Mouse (Mus musculus) heart, embryonic 11.5 days (tissue): ENCODE data around the gene Atp1a4. TPM values are rescaled to one million over a fixed set of nuclear protein-coding genes. Genes with fewer than 3 reads are reported as not detected.

Experiments used
- ATAC-seq: fragments of 200-750 bp; cut with Nextera tagmentation; replicated peaks from 2 replicates; pipeline ENCODE4 v1.8.0; 2017; ENCODE audit warnings: moderate library complexity; ENCODE audit not compliant: insufficient number of reproducible peaks, low FRiP score, low TSS enrichment
- H3K27ac ChIP-seq: fragments of 300-500 bp; sonication (generic); 2 replicates; pipeline ENCODE4 v1.5.1; 2014; ENCODE audit warnings: mild to moderate bottlenecking, low read depth, low read length
- H3K27me3 ChIP-seq: fragments of 300-500 bp; sonication (generic); 2 replicates; pipeline ENCODE4 v1.6.1; 2014; ENCODE audit warnings: mild to moderate bottlenecking, low read length, mixed read lengths; ENCODE audit not compliant: control insufficient read depth, insufficient read depth
- H3K36me3 ChIP-seq: fragments of 300-500 bp; sonication (generic); 2 replicates; pipeline ENCODE4 v1.6.1; 2014; ENCODE audit warnings: mild to moderate bottlenecking, low read length, moderate library complexity, mixed read lengths; ENCODE audit not compliant: control insufficient read depth, insufficient read depth
- H3K4me1 ChIP-seq: fragments of 300-500 bp; sonication (generic); 2 replicates; pipeline ENCODE4 v1.6.1; 2014; ENCODE audit warnings: low read length; ENCODE audit not compliant: control insufficient read depth, insufficient read depth
- H3K4me2 ChIP-seq: fragments of 300-500 bp; sonication (generic); 2 replicates; pipeline ENCODE4 v1.6.1; 2014; ENCODE audit warnings: mild to moderate bottlenecking, moderate library complexity
- H3K4me3 ChIP-seq: fragments of 300-500 bp; sonication (generic); 2 replicates; pipeline ENCODE4 v1.5.1; 2014; ENCODE audit warnings: low read depth, low read length
- H3K9ac ChIP-seq: fragments of 300-500 bp; sonication (generic); 2 replicates; pipeline ENCODE4 v1.6.1; 2014; ENCODE audit warnings: mild to moderate bottlenecking, low read depth, low read length, moderate library complexity
- H3K9me3 ChIP-seq: fragments of 300-500 bp; sonication (generic); replicated peaks from 2 replicates; pipeline ENCODE4 v1.6.1; 2016; ENCODE audit warnings: low read length; ENCODE audit not compliant: control insufficient read depth
- WGBS: fragments of 180-500 bp; shearing (Covaris S2); extraction: QIAGEN DNeasy Blood & Tissue Kit; methylation state at CpG from one replicate; pipeline ENCODE4 v1.1.7; 2014; ENCODE audit not compliant: insufficient replicate concordance; 5-methylcytosine and 5-hydroxymethylcytosine counted together
- polyA plus RNA-seq: library from polyadenylated mRNA; unstranded; fragments of >200 nt; fragmentation: Nextera tagmentation; extraction: Ambion mirVana; gene quantifications from 2 replicates; pipeline ENCODE4 v1.2.1, GENCODE M21; 2014

Gene Atp1a4
- polyA plus RNA-seq, 1 experiment from 2014 or later: 0.31 TPM

DNA sequence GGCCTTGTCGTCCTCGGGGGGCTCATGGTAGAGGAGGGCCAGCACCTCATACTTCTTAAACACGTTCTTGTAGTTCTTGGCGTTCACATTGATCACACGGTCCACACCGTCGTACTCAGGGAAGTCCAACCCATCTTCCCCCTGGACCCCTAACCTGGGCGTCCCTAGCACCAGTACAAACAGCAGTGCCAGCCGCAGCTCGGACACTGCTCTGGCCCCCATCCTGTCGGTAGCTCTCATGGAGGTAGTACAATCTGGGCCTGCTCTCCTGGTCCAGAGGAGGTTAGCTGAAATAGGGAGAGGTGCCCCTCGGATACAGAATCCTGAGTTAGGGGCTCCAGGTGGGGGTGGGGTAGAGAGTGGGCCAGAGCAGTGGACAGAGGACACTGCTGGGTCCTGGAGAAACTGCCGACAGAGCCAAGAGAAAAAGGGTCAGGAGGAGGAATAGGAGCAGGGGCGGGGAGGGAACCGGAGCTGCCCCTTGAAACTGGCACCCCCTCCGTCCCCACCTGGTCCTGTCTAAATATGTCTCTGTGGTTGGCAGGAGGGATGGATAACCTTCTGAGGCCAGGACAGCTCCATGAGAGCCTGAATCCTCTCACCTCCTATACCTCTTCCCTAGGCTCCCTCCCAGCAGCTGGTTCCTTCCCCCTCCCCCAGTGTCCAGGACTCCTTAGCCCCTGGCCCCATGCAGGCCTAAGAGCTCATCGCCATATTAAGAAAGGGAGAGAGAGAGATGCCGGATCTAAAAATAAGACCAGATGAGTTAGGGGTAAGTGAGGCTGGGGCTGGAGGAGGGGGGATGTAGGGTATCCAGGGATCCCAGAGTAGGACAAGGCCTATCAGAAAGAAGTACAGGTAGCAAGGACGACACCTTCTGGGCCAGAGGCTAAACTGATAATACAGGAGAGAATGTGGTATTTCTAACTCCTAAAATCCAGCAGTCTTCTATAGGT is 38.5 kb downstream of the Atp1a4 start, which contains the start of gene Casq1:
Casq1 (minus strand) TSS at position 418 of the 956 bp plus-strand sequence.
- ATAC-seq: peak; percentile 27; the same call in 1 of the 2 replicates
- WGBS: 60% methylated on average over 19 of the region's 19 CpGs
- Histone ChIP-seq H3K9me3 (no peaks in the 10 kb centered on the region), H3K27me3 (no peaks in the 10 kb centered on the region), H3K36me3 (no peaks in the 10 kb centered on the region), H3K4me3 (peak within 1 kb of the TSS; percentile 23), H3K9ac (peak within 1 kb of the TSS; percentile 59), H3K4me2 (peak within 1 kb of the TSS; percentile 49), H3K27ac (peak within 1 kb of the TSS; percentile 91), H3K4me1 (peaks cover 50% of the 10 kb centered on the region)

DNA sequence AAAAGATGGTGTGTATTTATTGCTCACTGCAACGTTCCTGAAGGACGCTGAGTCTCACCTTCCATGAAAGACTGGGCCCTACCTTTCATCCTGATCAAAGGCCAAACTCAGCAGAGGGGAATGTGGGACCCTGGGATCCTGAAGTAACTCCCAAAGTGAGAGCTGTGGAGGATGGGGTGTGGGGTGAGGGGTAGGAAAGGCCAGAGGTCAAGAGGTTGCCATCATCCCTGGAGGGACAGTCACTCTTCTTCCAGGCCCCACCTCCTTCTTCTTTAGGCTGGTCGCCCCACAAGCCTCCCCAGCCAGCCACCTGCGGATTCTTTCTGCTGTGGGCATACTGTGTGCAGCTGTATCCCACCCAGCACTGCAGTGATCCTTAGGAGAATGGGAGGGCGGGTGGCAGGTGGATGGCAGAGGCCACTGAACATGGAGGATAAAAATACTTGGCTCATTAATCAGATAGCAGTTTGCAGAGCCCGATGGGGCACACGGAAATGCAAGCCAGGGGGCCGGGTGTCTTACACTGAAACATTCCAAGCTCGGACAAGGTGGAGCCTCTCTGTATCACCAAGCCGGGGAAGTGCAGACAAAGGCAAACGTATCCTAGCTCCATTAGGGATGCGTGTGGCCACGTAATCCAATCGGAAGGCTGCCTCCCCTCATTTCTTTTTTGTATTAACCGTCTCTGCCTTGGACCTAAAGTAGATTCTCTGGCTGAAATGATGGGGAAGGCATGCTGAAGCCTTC is 39.9 kb downstream of the Atp1a4 start:
- H3K4me1 ChIP-seq: peaks cover 49% of the 10 kb centered on the region
- 45% methylated on average over 15 of the region's 15 CpGs for whole genome bisulfite sequencing
- ATAC-seq: no peak
- no peaks in the 10 kb centered on the region for H3K36me3 ChIP-seq
- H3K4me3 ChIP-seq: peak overlapping the region; percentile 23
- no peaks in the 10 kb centered on the region for H3K9me3 ChIP-seq
- H3K27me3 ChIP-seq: no peaks in the 10 kb centered on the region
- H3K9ac ChIP-seq: peak overlapping the region; percentile 59
- peak overlapping the region; percentile 49 for H3K4me2 ChIP-seq
- peak overlapping the region; percentile 91 for H3K27ac ChIP-seq

DNA sequence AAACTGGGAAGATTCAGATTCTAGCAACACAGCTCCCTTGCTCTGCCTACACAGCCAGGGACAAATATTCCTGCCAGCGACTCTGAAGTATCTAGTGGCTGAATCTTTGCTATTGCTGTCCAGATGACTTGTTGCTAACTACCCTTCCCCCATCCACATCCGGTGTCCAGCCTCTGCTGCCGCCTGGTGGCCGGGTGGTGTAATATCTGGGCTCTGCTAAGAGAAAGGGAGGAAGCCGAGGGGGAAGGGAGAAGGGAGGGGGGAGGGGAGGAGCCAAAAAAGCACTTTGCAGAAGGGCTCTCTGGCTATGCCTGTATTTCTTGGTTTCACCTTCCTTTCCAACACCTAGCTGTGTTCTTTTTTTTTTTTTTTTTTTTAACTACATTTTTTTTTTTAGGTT is 41.1 kb downstream of the Atp1a4 start:
- Histone ChIP-seq H3K9me3 (no peaks in the 10 kb centered on the region), H3K36me3 (no peaks in the 10 kb centered on the region), H3K27ac (peak overlapping the region; percentile 88), H3K27me3 (no peaks in the 10 kb centered on the region), H3K4me1 (peaks cover 51% of the 10 kb centered on the region), H3K4me3 (peak overlapping the region; percentile 27; the same call in 1 of the 2 replicates), H3K4me2 (peak overlapping the region; percentile 59), H3K9ac (peak overlapping the region; percentile 69)
- peak; percentile 19; the same call in 1 of the 2 replicates for ATAC-seq
- WGBS: 0% methylated on average over 5 of the region's 5 CpGs

DNA sequence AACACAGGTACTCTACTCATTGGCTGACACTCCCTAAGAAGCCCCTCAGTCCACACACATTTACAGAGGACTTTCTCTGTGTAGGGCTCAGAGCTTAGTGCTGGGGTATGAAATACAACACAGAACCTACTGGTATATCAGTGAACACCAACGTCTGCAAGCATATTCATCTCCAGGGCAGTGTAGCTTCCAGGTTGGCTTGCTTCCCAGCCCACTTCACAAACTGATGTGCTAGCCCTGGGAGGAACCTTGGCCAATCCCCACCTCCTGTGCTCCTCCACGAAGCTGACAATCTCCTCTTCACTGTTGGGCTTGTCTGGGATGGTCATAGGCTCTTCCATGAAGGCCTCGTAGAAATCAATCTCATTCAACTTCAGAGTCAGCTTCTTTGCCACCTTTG is 43.5 kb downstream of the Atp1a4 start:
- H3K27ac ChIP-seq: no peak overlapping the region
- 61% methylated on average over 3 of the region's 3 CpGs for WGBS

DNA sequence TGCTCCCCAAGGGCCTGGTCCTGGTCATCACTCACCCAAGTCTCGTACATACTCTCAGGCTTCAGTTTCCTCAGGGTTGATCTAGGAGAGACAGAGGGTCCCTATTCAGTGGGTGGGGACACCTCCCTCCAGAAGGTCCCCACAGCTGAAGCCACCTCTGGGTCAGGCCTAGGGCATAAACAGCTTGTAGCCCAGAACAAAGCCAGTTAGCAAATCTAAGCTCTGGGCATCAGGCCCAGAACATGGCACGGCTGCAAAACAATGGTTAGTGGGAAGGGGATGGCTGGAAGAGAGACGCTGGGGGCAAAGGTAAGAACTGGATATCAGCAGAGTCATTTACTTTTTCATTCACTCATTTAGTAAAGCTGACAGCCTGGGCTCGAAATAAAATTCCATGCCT is 44.4 kb downstream of the Atp1a4 start:
- ATAC-seq: no peak
- Histone ChIP-seq H3K9me3 (no peaks in the 10 kb centered on the region), H3K4me3 (no peak overlapping the region), H3K4me1 (peaks cover 19% of the 10 kb centered on the region), H3K27me3 (no peaks in the 10 kb centered on the region), H3K36me3 (no peaks in the 10 kb centered on the region), H3K4me2 (no peak overlapping the region), H3K9ac (no peak overlapping the region), H3K27ac (no peak overlapping the region)
- WGBS: 83% methylated on average over 4 of the region's 4 CpGs

More for the DNA sequence above, 43.5 kb downstream of the Atp1a4 start:
- peaks cover 27% of the 10 kb centered on the region for H3K4me1 ChIP-seq
- no peak overlapping the region for H3K9ac ChIP-seq
- no peak for ATAC-seq
- no peaks in the 10 kb centered on the region for H3K9me3 ChIP-seq
- H3K27me3 ChIP-seq: no peaks in the 10 kb centered on the region
- no peak overlapping the region for H3K4me3 ChIP-seq
- no peaks in the 10 kb centered on the region for H3K36me3 ChIP-seq
- no peak overlapping the region for H3K4me2 ChIP-seq

DNA sequence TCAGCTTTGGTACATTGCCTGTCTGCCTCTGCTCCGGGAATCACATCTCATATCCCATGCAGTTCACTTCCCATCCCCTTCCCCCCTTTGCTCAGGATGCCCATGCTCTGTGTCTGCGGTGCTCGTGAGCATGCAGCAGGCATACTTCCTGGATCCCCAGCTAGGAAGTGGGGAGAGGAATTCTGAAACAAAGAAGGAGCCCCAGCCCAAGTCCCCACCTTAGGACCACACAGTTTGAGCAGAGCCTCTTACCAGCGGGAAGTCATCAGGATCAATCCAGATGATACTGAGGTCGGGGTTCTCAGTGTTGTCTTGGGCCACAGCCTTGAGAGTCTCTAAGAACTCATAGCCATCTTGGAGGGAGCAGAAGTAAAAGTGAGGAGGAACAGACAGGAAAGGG is 45.4 kb downstream of the Atp1a4 start:
- Histone ChIP-seq H3K9me3 (no peaks in the 10 kb centered on the region), H3K27ac (no peak overlapping the region), H3K27me3 (no peaks in the 10 kb centered on the region), H3K36me3 (no peaks in the 10 kb centered on the region), H3K9ac (0 out of 2 replicates have a peak overlapping the region, but pooled peaks have one; percentile 34), H3K4me2 (no peak overlapping the region), H3K4me3 (no peak overlapping the region), H3K4me1 (peaks cover 9% of the 10 kb centered on the region)
- 47% methylated on average over 5 of the region's 5 CpGs for WGBS
- no peak for ATAC-seq

DNA sequence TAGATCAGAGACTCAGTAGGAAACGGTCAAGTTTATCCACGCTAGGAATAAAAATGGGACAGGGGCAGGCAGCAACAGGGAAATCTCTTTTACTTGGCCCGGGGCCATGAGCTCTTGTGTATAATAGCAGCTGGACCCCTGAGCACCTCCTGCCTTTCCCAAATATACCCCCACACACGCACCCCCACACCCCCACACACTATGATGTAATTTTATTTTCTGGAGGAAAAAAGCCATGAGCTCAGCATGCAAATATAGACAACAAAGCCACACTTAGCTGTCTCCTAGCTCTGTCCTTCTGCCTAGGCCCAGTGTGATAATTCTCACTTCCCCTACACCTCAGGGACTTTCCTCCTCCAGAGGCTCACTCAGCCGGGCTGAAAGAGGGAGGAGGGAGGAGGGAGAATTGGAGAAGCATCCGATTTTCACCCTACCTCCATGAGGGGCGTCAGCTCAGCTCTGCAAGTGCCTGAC is 51.1 kb downstream of the Atp1a4 start:
- no peak for ATAC-seq
- Histone ChIP-seq H3K9me3 (no peaks in the 10 kb centered on the region), H3K9ac (peak overlapping the region; percentile 91; the same call in 1 of the 2 replicates), H3K4me3 (peak overlapping the region; percentile 82; the same call in 1 of the 2 replicates), H3K4me1 (peaks cover 45% of the 10 kb centered on the region), H3K27ac (peak overlapping the region; percentile 87), H3K36me3 (no peaks in the 10 kb centered on the region), H3K27me3 (no peaks in the 10 kb centered on the region), H3K4me2 (peak overlapping the region; percentile 78)
- 22% methylated on average over 7 of the region's 7 CpGs for WGBS

DNA sequence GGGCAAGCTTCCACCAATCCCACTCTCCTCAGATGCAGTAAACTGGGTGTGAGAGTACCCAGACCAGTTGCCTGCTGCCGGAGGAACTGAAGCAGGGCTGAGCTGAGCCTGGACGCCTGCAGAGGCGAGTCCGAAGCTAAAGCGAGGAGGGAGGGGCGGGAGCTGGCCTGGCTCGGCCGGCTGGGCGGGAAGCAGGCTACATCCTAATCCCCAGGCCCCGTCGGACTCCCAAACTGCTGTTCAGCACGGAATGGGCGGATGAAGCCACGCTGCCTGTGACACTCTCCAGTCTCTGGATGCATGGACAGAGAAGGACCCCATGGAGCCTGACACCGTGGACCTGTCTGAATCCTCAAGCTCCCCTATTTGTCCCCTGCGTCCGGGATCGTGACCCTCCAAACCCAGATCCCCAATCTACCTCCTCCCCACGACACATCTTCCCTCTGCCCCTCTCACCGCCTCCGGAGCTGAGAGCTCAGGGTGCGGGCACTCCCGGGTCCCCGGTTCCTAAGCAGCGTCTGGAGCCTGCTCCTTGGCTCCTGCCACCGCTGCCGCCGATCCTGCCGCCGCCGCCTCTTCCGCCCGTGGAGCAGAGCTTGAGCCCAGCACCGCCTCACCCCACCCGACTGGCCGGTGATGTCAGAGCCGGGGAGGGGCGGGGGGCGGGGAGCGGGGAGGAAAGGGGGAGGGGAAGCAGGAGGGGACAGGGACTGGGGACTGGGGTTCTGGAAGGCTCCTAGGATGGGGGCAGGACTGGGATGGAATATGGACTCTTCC is 51.9 kb downstream of the Atp1a4 start, which contains the start of gene Pea15a:
Pea15a (minus strand) TSS at position 664 of the 777 bp plus-strand sequence.
- ATAC-seq: peak; percentile 74
- Histone ChIP-seq H3K9ac (peak within 1 kb of the TSS; percentile 91), H3K9me3 (no peaks in the 10 kb centered on the region), H3K4me2 (peak within 1 kb of the TSS; percentile 78), H3K27ac (peak within 1 kb of the TSS; percentile 87), H3K4me3 (peak within 1 kb of the TSS; percentile 82), H3K27me3 (no peaks in the 10 kb centered on the region), H3K4me1 (peaks cover 53% of the 10 kb centered on the region), H3K36me3 (no peaks in the 10 kb centered on the region)
- WGBS: 0% methylated on average over 40 of the region's 40 CpGs
